Mouse (Mus musculus) adrenal gland, adult 8-10 months (tissue): ENCODE measurements around the gene Apol11b. TPM values are rescaled to one million over a fixed set of nuclear protein-coding genes. Genes with fewer than 3 reads are reported as not detected.
"Not testable (repeated sequence)": the region's sequence is repeated elsewhere in the genome, so short reads cannot be mapped to it uniquely, and the experiment has no call there.

Source experiments
- DNase-seq: peaks from one replicate; pipeline ENCODE4 v3.0.0; 2022
- total RNA-seq, 4 experiments: library from RNA; stranded (reverse); gene quantifications; 2 replicates each; pipeline ENCODE4 v1.2.4; 2022

Apol11b gene
- total RNA-seq = 1 to 10 TPM in 1 of 4 experiments, under 1 TPM in 3; 0.20 to 1.2 (median 0.57) TPM

GRCm38 (mm10) chr15:77643176-77643575 is at the start of gene Apol11b:
TSS of gene Apol11b (minus strand) at chr15:77643286.
- DNase-seq = not testable (repeated sequence)

GRCm38 (mm10) chr15:77691532-77692311 is 48.6 kb upstream of the Apol11b start:
- not testable (repeated sequence) for DNase-seq

GRCm38 (mm10) chr15:77683944-77684343 is 40.9 kb upstream of the Apol11b start:
- not testable (repeated sequence) for DNase-seq

- not testable (repeated sequence) for DNase-seq
These were observed 31.0 kb upstream of the Apol11b start for GRCm38 (mm10) chr15:77674081-77674480.

- not testable (repeated sequence) for DNase-seq
These were observed 18.8 kb upstream of the Apol11b start for GRCm38 (mm10) chr15:77661841-77662240.

GRCm38 (mm10) chr15:77659773-77660172 is 16.7 kb upstream of the Apol11b start:
- not testable (repeated sequence) for DNase-seq

- not testable (repeated sequence) for DNase-seq
These were observed 8.1 kb upstream of the Apol11b start for GRCm38 (mm10) chr15:77651143-77651542.

GRCm38 (mm10) chr15:77629822-77630221 is 13.3 kb downstream of the Apol11b start:
- DNase-seq = not testable (repeated sequence)

GRCm38 (mm10) chr15:77628647-77629046 is 14.4 kb downstream of the Apol11b start:
- DNase-seq = not testable (repeated sequence)

- DNase-seq = not testable (repeated sequence)
These were observed 16.6 kb downstream of the Apol11b start for GRCm38 (mm10) chr15:77626471-77626870.

- DNase-seq = no peak
These were observed 18.4 kb downstream of the Apol11b start for GRCm38 (mm10) chr15:77624710-77625109.

GRCm38 (mm10) chr15:77606069-77606468 is 37.0 kb downstream of the Apol11b start:
- DNase-seq = no peak

GRCm38 (mm10) chr15:77598958-77599357 is 44.1 kb downstream of the Apol11b start, which contains the start of gene Gm36245:
TSS of gene Gm36245 (plus strand) at chr15:77599258.
- no peak for DNase-seq

- no peak for DNase-seq
These were observed 44.7 kb downstream of the Apol11b start for GRCm38 (mm10) chr15:77598429-77598828.

- DNase-seq = no peak
These were observed 47.1 kb downstream of the Apol11b start, which contains the start of gene Apol10b for GRCm38 (mm10) chr15:77595961-77596360. TSS of gene Apol10b (minus strand) at chr15:77596125.

GRCm38 (mm10) chr15:77593557-77593956 is 49.5 kb downstream of the Apol11b start:
- DNase-seq = no peak

- no peak for DNase-seq
These were observed 52.2 kb downstream of the Apol11b start for GRCm38 (mm10) chr15:77590881-77591280.

- DNase-seq = no peak
These were observed 54.1 kb downstream of the Apol11b start for GRCm38 (mm10) chr15:77588981-77589380.

- peak; percentile 11 for DNase-seq
These were observed 56.1 kb downstream of the Apol11b start for GRCm38 (mm10) chr15:77587026-77587425.

Other genes with a start within 250 kb of the Apol11b start
- under 1 TPM in 1 of 4 experiments, not detected in 3; 0.13 TPM for gene Apol7a, start 244.2 kb downstream of the Apol11b start, total RNA-seq
- gene Apol9a, start 232.2 kb downstream of the Apol11b start, total RNA-seq = 1 to 10 TPM in 3 of 4 experiments, under 1 TPM in 1; 0.77 to 3.2 (median 1.5) TPM
- under 1 TPM in 1 of 4 experiments, not detected in 3; 0.28 TPM for gene Apol7b, start 195.8 kb downstream of the Apol11b start, total RNA-seq
- not detected for gene Apol10a, start 166.2 kb downstream of the Apol11b start, total RNA-seq
- gene Apol11a, start 135.0 kb downstream of the Apol11b start, total RNA-seq = under 1 TPM in 2 of 4 experiments, not detected in 2; 0.31 to 0.38 TPM
- gene Apol7c, start 110.0 kb downstream of the Apol11b start, total RNA-seq = under 1 TPM in 1 of 4 experiments, not detected in 3; 0.22 TPM
- not detected for gene 1700025B11Rik, start 81.4 kb downstream of the Apol11b start, total RNA-seq
- under 1 TPM; 0.23 to 0.89 (median 0.51) TPM for gene Apol10b, start 47.2 kb downstream of the Apol11b start, total RNA-seq
- not detected for gene Gm36245, start 44.0 kb downstream of the Apol11b start, total RNA-seq
- under 1 TPM in 2 of 4 experiments, not detected in 2; 0.16 to 0.22 TPM for gene Apol7e, start 55.6 kb upstream of the Apol11b start, total RNA-seq
- gene Apol9b, start 85.8 kb upstream of the Apol11b start, total RNA-seq = 1 to 10 TPM in 2 of 4 experiments, under 1 TPM in 2; 0.35 to 1.7 (median 0.78) TPM
- under 1 TPM; 0.14 to 0.43 (median 0.15) TPM for gene Apol8, start 113.7 kb upstream of the Apol11b start, total RNA-seq
- gene Myh9, start 198.9 kb upstream of the Apol11b start, total RNA-seq = 100 to 1,000 TPM; 304 to 366 (median 340) TPM